Mouse (Mus musculus): ENCODE measurements around the gene Tyms. TPM values are rescaled to one million over a fixed set of nuclear protein-coding genes. Genes with fewer than 3 reads are reported as not detected.
A peak's percentile ranks its signal among the peaks of the same experiment; 100 is the strongest.
"Not testable (repeated sequence)": the region's sequence is repeated elsewhere in the genome, so short reads cannot be mapped to it uniquely, and the experiment has no call there.

Tyms gene
- total RNA-seq, 2 experiments from 2014 or later: 4.1 to 4.7 TPM

- intact Hi-C loops (cut with DNase I): no loop called here
These were observed 31.6 kb upstream of the Tyms start, which contains the start of gene Garem2 for GRCm38 (mm10) chr5:30104841-30105667. Gene Garem2, plus strand, starts transcription at chr5:30105161.

GRCm38 (mm10) chr5:30104339-30104738 is 30.9 kb upstream of the Tyms start:
- peak in 1 of 2 experiments; percentile 59 for DNase-seq
- intact Hi-C loops (cut with DNase I): no loop called here

More at GRCm38 (mm10) chr5:30104841-30105667, 31.6 kb upstream of the Tyms start, which contains the start of gene Garem2:
- no peak for DNase-seq

- intact Hi-C loops (cut with DNase I): no loop called here
- DNase-seq: no peak
These were observed 29.9 kb upstream of the Tyms start for GRCm38 (mm10) chr5:30103340-30103739.

- intact Hi-C loops (cut with DNase I): no loop called here
These were observed 24.8 kb upstream of the Tyms start for GRCm38 (mm10) chr5:30098260-30098659.

GRCm38 (mm10) chr5:30095731-30096130 is 22.3 kb upstream of the Tyms start:
- DNase-seq: no peak
- intact Hi-C loops (cut with DNase I): no loop called here

More at GRCm38 (mm10) chr5:30098260-30098659, 24.8 kb upstream of the Tyms start:
- DNase-seq: no peak

GRCm38 (mm10) chr5:30094399-30094798 is 21.0 kb upstream of the Tyms start:
- intact Hi-C loops (cut with DNase I): no loop called here
- DNase-seq: no peak

GRCm38 (mm10) chr5:30092701-30093100 is 19.3 kb upstream of the Tyms start:
- no peak for DNase-seq
- intact Hi-C loops (cut with DNase I): no loop called here

- intact Hi-C loops (cut with DNase I): loop anchor here (5.0 kb wide), 1 partner anchor 245 kb away; no protein-coding TSS in a partner anchor
- DNase-seq: no peak
These were observed 1.0 kb downstream of the Tyms start for GRCm38 (mm10) chr5:30072377-30072776.

- no peak for DNase-seq
- intact Hi-C loops (cut with DNase I): loop anchor here (5.0 kb wide), 1 partner anchor 244 kb away; no protein-coding TSS in a partner anchor
These were observed 1.7 kb downstream of the Tyms start for GRCm38 (mm10) chr5:30071677-30072076.

- intact Hi-C loops (cut with DNase I): no loop called here
These were observed 5.7 kb downstream of the Tyms start for GRCm38 (mm10) chr5:30067726-30068125.

GRCm38 (mm10) chr5:30059607-30060006 is 13.8 kb downstream of the Tyms start:
- not testable (repeated sequence) for DNase-seq

More at GRCm38 (mm10) chr5:30067726-30068125, 5.7 kb downstream of the Tyms start:
- no peak for DNase-seq

GRCm38 (mm10) chr5:30058216-30058731 is 15.1 kb downstream of the Tyms start:
- intact Hi-C loops (cut with DNase I): no loop called here
- no peak for DNase-seq

More at GRCm38 (mm10) chr5:30059607-30060006, 13.8 kb downstream of the Tyms start:
- intact Hi-C loops (cut with DNase I): not testable (repeated sequence)

- intact Hi-C loops (cut with DNase I); DNase-seq: not testable (repeated sequence)
These were observed 33.6 kb downstream of the Tyms start for GRCm38 (mm10) chr5:30039841-30040240.

GRCm38 (mm10) chr5:30039324-30039723 is 34.1 kb downstream of the Tyms start:
- DNase-seq; intact Hi-C loops (cut with DNase I): not testable (repeated sequence)

GRCm38 (mm10) chr5:30037111-30037510 is 36.3 kb downstream of the Tyms start:
- intact Hi-C loops (cut with DNase I); DNase-seq: not testable (repeated sequence)

GRCm38 (mm10) chr5:30035862-30036261 is 37.6 kb downstream of the Tyms start:
- DNase-seq; intact Hi-C loops (cut with DNase I): not testable (repeated sequence)

- peak in 1 of 2 experiments; percentile 10 for DNase-seq
- intact Hi-C loops (cut with DNase I): loop anchor here (1.0 kb wide), 1 partner anchor 190 kb away; no protein-coding TSS in a partner anchor
These were observed 58.8 kb downstream of the Tyms start for GRCm38 (mm10) chr5:30014580-30014979.

GRCm38 (mm10) chr5:30012726-30013503 is 60.5 kb downstream of the Tyms start, which contains the start of gene Il6:
Gene Il6, plus strand, starts transcription at chr5:30013114.
- DNase-seq: peak; percentile 91 to 93
- intact Hi-C loops (cut with DNase I): no loop called here
